Mouse (Mus musculus) central nervous system, embryonic 14 days (tissue): ENCODE measurements around the gene Olfr381. TPM values are rescaled to one million over a fixed set of nuclear protein-coding genes. Genes with fewer than 3 reads are reported as not detected.

Source experiments
- polyA plus RNA-seq: library from polyadenylated mRNA; depleted of rRNA; stranded (reverse); fragments of >200 nt; gene quantifications from 2 replicates; pipeline ENCODE4 v1.2.3, GENCODE M21; 2012; rRNA removed

The Olfr381 gene
- polyA plus RNA-seq = not detected in 2 replicates

GRCm38 (mm10) chr11:73491503-73491902 is at the start of gene Olfr381:
TSS of gene Olfr381 (minus strand) at chr11:73491603.

GRCm38 (mm10) chr11:73517097-73517496 is 25.7 kb upstream of the Olfr381 start, which contains the start of gene Olfr382:
TSS of gene Olfr382 (minus strand) at chr11:73517197.

GRCm38 (mm10) chr11:73457408-73457807 is 34.0 kb downstream of the Olfr381 start, which contains the start of gene Olfr380:
TSS of gene Olfr380 (minus strand) at chr11:73457508.

Other genes starting within 250 kb of the Olfr381 start
- gene Trpv3, start 224.2 kb downstream of the Olfr381 start, polyA plus RNA-seq = 0.14 and 0.25 TPM in 2 replicates
- 0.92 and 1.2 TPM in 2 replicates for gene Aspa, start 162.0 kb downstream of the Olfr381 start, polyA plus RNA-seq
- gene Gm49340, start 161.9 kb downstream of the Olfr381 start, polyA plus RNA-seq = not detected in 2 replicates
- 0.13 TPM in 1 of 2 replicates, not detected in the other for gene Spata22, start 161.9 kb downstream of the Olfr381 start, polyA plus RNA-seq
- gene Olfr20, start 140.8 kb downstream of the Olfr381 start, polyA plus RNA-seq = not detected in 2 replicates
- not detected in 2 replicates for gene Olfr376, start 120.4 kb downstream of the Olfr381 start, polyA plus RNA-seq
- not detected in 2 replicates for gene Olfr1, start 92.0 kb downstream of the Olfr381 start, polyA plus RNA-seq
- not detected in 2 replicates for gene Olfr378, start 63.1 kb downstream of the Olfr381 start, polyA plus RNA-seq
- gene Olfr380, start 34.1 kb downstream of the Olfr381 start, polyA plus RNA-seq = not detected in 2 replicates
- gene Olfr382, start 25.6 kb upstream of the Olfr381 start, polyA plus RNA-seq = not detected in 2 replicates
- gene Olfr385, start 101.4 kb upstream of the Olfr381 start, polyA plus RNA-seq = not detected in 2 replicates
- gene Olfr384, start 107.0 kb upstream of the Olfr381 start, polyA plus RNA-seq = not detected in 2 replicates
- gene Zfp735, start 197.2 kb upstream of the Olfr381 start, polyA plus RNA-seq = not detected in 2 replicates